Mouse (Mus musculus) myocyte (in vitro differentiated cells): ENCODE measurements around the gene Hao1.

Experiments
- CEBPB ChIP-seq: IDR thresholded peaks from 2 replicates; pipeline ENCODE4 v1.6.1; 2011; ENCODE audit warnings: mild to moderate bottlenecking, moderate library complexity; ENCODE audit not compliant: poor library complexity, insufficient read depth, severe bottlenecking
- MAX ChIP-seq: IDR thresholded peaks from one replicate; pipeline ENCODE4 v1.6.1; 2011; ENCODE audit warnings: low read depth, mild to moderate bottlenecking, control low read depth
- POLR2A ChIP-seq: IDR thresholded peaks from one replicate; pipeline ENCODE4 v1.6.1; 2011; ENCODE audit warnings: low read depth, mild to moderate bottlenecking, control low read depth, moderate library complexity; ENCODE audit not compliant: insufficient read length
- POLR2AphosphoS2 ChIP-seq: IDR thresholded peaks from one replicate; pipeline ENCODE4 v1.6.1; 2011; ENCODE audit warnings: low read depth, control low read depth; ENCODE audit not compliant: insufficient read length
- TCF12 ChIP-seq: IDR thresholded peaks from one replicate; pipeline ENCODE4 v1.6.1; 2011; ENCODE audit warnings: mild to moderate bottlenecking, control low read depth; ENCODE audit not compliant: poor library complexity, insufficient read depth, severe bottlenecking

- TF ChIP-seq POLR2A (no peak), CEBPB (no peak), MAX (no peak), TCF12 (no peak), POLR2AphosphoS2 (no peak)
These were observed 91.8 kb downstream of the Hao1 start for GRCm38 (mm10) chr2:134462321-134462720.
